32 mouse cellular contexts compared by ENCODE assay signal in genomic region chr14:121600538-121600937, GRCm38 (mm10).
"Had no signal": no experiment of that assay in that cellular context is flagged by ENCODE, and none has a peak within 500 bp of the region (broad histone marks: within the 10 kb centered on the region; RNA-seq: fewer than 3 reads in every experiment).

No protein-coding gene starts in this region.

- DNase-seq: left cerebral cortex, postnatal 4 days; liver; liver, embryonic 13.5 days; liver, postnatal 0 days; lung, adult 18-20 months; lung, adult 2 months; lung, embryonic 14.5 days; lung, postnatal 10 days; lung, postnatal 14 days; lung, postnatal 36 days; lung, postnatal 4 days; midbrain, embryonic 14.5 days had no signal

- H3K27ac ChIP-seq: limb, embryonic 10.5 days; limb, embryonic 12.5 days; limb, embryonic 13.5 days; limb, embryonic 15.5 days; liver, embryonic 12.5 days; liver, embryonic 13.5 days; liver, embryonic 14.5 days; liver, embryonic 15.5 days; lung, embryonic 15.5 days; macrophage; midbrain, embryonic 10.5 days; midbrain, embryonic 12.5 days; midbrain, embryonic 13.5 days; midbrain, embryonic 15.5 days; neural tube, embryonic 12.5 days had no signal

- H3K4me2 ChIP-seq: limb, embryonic 12.5 days; limb, embryonic 13.5 days; limb, embryonic 15.5 days; liver, embryonic 11.5 days; liver, embryonic 12.5 days; liver, embryonic 13.5 days; liver, embryonic 15.5 days; lung, embryonic 14.5 days; lung, embryonic 15.5 days; midbrain, embryonic 11.5 days; midbrain, embryonic 12.5 days; midbrain, embryonic 13.5 days; midbrain, embryonic 15.5 days; neural tube, embryonic 12.5 days had no signal

- H3K36me3 ChIP-seq: limb, embryonic 10.5 days; liver, embryonic 12.5 days; liver, embryonic 13.5 days; liver, embryonic 15.5 days; midbrain, embryonic 10.5 days; midbrain, embryonic 12.5 days; midbrain, embryonic 13.5 days; midbrain, embryonic 15.5 days; neural tube, embryonic 12.5 days had no signal

- H3K9ac ChIP-seq: limb, embryonic 12.5 days; limb, embryonic 13.5 days; limb, embryonic 15.5 days; liver, embryonic 12.5 days; liver, embryonic 13.5 days; liver, embryonic 14.5 days; liver, embryonic 15.5 days; liver, postnatal 0 days; lung, embryonic 14.5 days; lung, embryonic 15.5 days; midbrain, embryonic 12.5 days; midbrain, embryonic 13.5 days; midbrain, embryonic 15.5 days; neural tube, embryonic 12.5 days had no signal

- ATAC-seq: liver, embryonic 12.5 days; liver, postnatal 0 days; lung, postnatal 0 days; midbrain, embryonic 13.5 days; midbrain, embryonic 15.5 days; midbrain, embryonic 16.5 days had no signal

- H3K27me3 ChIP-seq: limb, embryonic 12.5 days; limb, embryonic 13.5 days; limb, embryonic 15.5 days; liver, embryonic 12.5 days; liver, embryonic 13.5 days; liver, embryonic 15.5 days; lung, embryonic 15.5 days; midbrain, embryonic 12.5 days; midbrain, embryonic 13.5 days; midbrain, embryonic 15.5 days; neural tube, embryonic 12.5 days had no signal

- H3K4me1 ChIP-seq: liver, embryonic 12.5 days; liver, embryonic 13.5 days; lung, embryonic 15.5 days; midbrain, embryonic 10.5 days; midbrain, embryonic 12.5 days; midbrain, embryonic 13.5 days; midbrain, embryonic 15.5 days; neural tube, embryonic 12.5 days had no signal

- H3K9me3 ChIP-seq: limb, embryonic 10.5 days; limb, embryonic 12.5 days; limb, embryonic 13.5 days; limb, embryonic 15.5 days; liver, embryonic 12.5 days; liver, embryonic 13.5 days; liver, embryonic 15.5 days; lung, embryonic 15.5 days; megakaryocyte, embryonic 14.5 days; midbrain, embryonic 10.5 days; midbrain, embryonic 12.5 days; midbrain, embryonic 13.5 days; midbrain, embryonic 15.5 days; neural tube, embryonic 12.5 days had no signal

- H3K4me3 ChIP-seq: limb, embryonic 10.5 days; limb, embryonic 12.5 days; limb, embryonic 13.5 days; limb, embryonic 15.5 days; liver, embryonic 12.5 days; liver, embryonic 13.5 days; liver, embryonic 15.5 days; lung, embryonic 15.5 days; megakaryocyte, embryonic 14.5 days; midbrain, embryonic 10.5 days; midbrain, embryonic 12.5 days; midbrain, embryonic 13.5 days; midbrain, embryonic 15.5 days; myocyte; neural tube, embryonic 12.5 days had no signal
